Mouse (Mus musculus) kidney, adult 2 months (tissue): Measurements from ENCODE around the gene Cdkn1b. TPM values are rescaled to one million over a fixed set of nuclear protein-coding genes. Genes with fewer than 3 reads are reported as not detected.

Source experiments
- DNase-seq: peaks from one replicate; pipeline ENCODE4 v3.0.0; 2021
- H3K27ac ChIP-seq: fragments of 200-500 bp; 2 replicates; pipeline ENCODE4 v1.5.1; 2012; ENCODE audit warnings: low read depth, low read length, control low read depth, inconsistent platforms; ENCODE audit not compliant: insufficient read depth
- H3K27me3 ChIP-seq: fragments of 200-500 bp; replicated peaks from 2 replicates; pipeline ENCODE4 v1.6.1; 2012; ENCODE audit warnings: mild to moderate bottlenecking, moderate library complexity, low read length, inconsistent platforms; ENCODE audit not compliant: control insufficient read depth, insufficient read depth
- H3K36me3 ChIP-seq: fragments of 200-500 bp; 2 replicates; pipeline ENCODE4 v1.6.1; 2012; ENCODE audit warnings: mild to moderate bottlenecking, moderate library complexity, low read length, inconsistent platforms; ENCODE audit not compliant: control insufficient read depth, insufficient read depth
- H3K4me1 ChIP-seq: fragments of 200-500 bp; 2 replicates; pipeline ENCODE4 v1.6.1; 2011; ENCODE audit warnings: low read length; ENCODE audit not compliant: control insufficient read depth, insufficient read depth
- H3K4me3 ChIP-seq: fragments of 200-500 bp; 2 replicates; pipeline ENCODE4 v1.5.1; 2011; ENCODE audit warnings: mild to moderate bottlenecking, low read depth, low read length, control low read depth; ENCODE audit not compliant: insufficient read depth
- CTCF ChIP-seq: fragments of 200-500 bp; conservative IDR thresholded peaks from 2 replicates; pipeline ENCODE4 v1.5.1; 2011; ENCODE audit warnings: low read depth, mild to moderate bottlenecking, control low read depth, low read length, moderate library complexity, mixed read lengths; ENCODE audit not compliant: insufficient read depth, insufficient read length
- POLR2A ChIP-seq: fragments of 200-500 bp; IDR thresholded peaks from one replicate; pipeline ENCODE4 v1.6.1; 2011; ENCODE audit warnings: low read depth, low read length, control low read depth
- WGBS: fragments of 180-500 bp; shearing (Covaris S2); methylation state at CpG from one replicate; pipeline ENCODE4 v1.1.7; 2018; 5-methylcytosine and 5-hydroxymethylcytosine counted together
- polyA plus RNA-seq: library from polyadenylated mRNA; depleted of rRNA; stranded (reverse); fragments of >200 nt; gene quantifications from 2 replicates; pipeline ENCODE4 v1.2.3, GENCODE M21; 2012

Cdkn1b gene
- polyA plus RNA-seq, 1 experiment = 17.1 TPM

GRCm38 (mm10) chr6:134930383-134930782 lies 10.2 kb downstream of the Cdkn1b start:
- H3K36me3 ChIP-seq = no peaks in the 10 kb centered on the region
- no peak for DNase-seq
- TF ChIP-seq CTCF (no peak), POLR2A (no peak)
- peaks cover 6% of the 10 kb centered on the region; the same call in 1 of the 2 replicates for H3K4me1 ChIP-seq
- no peaks in the 10 kb centered on the region for H3K27me3 ChIP-seq
- 77% methylated on average over 7 of the region's 7 CpGs for WGBS
- no peak overlapping the region for H3K4me3 ChIP-seq
- no peak overlapping the region for H3K27ac ChIP-seq

DNA sequence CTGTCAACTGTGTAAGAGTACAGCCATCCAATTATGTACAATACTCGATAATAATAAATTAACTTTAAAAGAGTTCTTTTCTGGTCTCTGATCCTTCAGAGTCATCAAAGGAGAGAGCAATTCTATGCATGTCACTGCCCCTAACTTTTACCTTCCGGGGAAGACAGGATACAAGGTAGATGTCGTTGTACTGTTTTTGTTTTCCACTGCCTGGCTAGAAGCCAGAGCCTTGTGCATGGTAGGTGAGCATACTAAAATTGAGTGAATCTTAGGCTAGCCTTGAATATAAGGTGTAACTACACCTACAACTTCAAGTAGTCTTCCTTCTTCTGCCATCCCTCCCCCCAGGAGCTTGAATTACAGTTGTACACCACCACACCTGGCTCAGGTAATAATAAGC lies 10.9 kb downstream of the Cdkn1b start:
- Histone ChIP-seq H3K27ac (no peak overlapping the region), H3K27me3 (no peaks in the 10 kb centered on the region), H3K36me3 (no peaks in the 10 kb centered on the region), H3K4me3 (no peak overlapping the region), H3K4me1 (peaks cover 6% of the 10 kb centered on the region; the same call in 1 of the 2 replicates)
- 41% methylated on average over 3 of the region's 3 CpGs for WGBS
- TF ChIP-seq CTCF (no peak), POLR2A (no peak)
- DNase-seq = no peak

DNA sequence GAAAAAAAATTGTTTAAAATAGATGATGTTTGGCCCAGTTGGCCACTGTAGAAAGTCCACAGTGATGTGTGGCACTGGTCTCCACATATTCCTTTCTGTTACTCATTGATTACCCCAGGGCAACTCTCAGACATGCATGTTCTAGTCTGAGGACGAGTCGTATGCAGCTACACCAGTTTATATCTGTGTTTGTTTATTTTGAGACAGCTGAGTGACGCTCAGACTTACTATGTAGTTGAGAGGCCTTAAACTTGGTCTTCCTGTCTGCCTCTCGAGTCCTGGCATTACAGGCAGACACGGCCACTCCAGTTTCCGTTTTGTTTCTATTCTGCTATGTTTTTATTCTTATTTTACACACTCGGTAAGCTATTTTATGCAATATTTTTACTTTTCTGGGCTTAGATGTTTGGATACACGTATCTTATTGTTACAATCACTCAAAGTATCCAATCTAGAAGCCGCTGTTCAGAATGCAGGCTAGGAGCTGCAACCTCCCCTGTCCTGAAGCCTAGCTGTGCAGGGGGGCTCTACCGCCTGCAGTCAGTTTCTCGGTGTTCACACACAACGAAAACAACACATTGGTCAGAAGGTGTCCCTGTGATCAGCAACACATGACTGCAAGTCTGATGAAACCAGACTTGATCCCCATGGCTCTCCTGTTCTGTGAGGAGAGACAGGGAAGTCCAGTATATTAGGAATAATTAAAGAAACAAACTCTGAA lies 12.4 kb downstream of the Cdkn1b start:
- Histone ChIP-seq H3K4me1 (peaks cover 6% of the 10 kb centered on the region; the same call in 1 of the 2 replicates), H3K27ac (peak overlapping the region; percentile 69; the same call in 1 of the 2 replicates), H3K27me3 (no peaks in the 10 kb centered on the region), H3K36me3 (no peaks in the 10 kb centered on the region), H3K4me3 (no peak overlapping the region)
- TF ChIP-seq POLR2A (no peak), CTCF (no peak)
- DNase-seq = peak; percentile 31
- 18% methylated on average over 12 of the region's 12 CpGs for WGBS

DNA sequence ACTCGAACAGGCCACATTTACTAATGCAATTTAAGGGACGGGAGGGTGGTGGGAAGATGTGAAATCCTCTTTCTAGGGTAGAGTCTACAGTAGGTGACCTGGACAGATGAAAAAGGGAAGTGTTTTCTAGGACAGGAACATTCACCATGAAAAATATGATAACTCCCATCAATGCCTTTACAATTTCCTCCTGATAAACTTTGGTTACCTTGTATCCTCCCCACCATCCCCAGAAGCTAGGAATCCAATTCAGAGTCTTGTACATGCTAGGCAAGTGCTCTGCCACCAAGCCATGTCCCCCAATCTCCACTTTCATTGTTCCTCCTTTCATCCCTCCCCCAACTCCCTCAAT lies 13.0 kb downstream of the Cdkn1b start:
- Histone ChIP-seq H3K36me3 (no peaks in the 10 kb centered on the region), H3K4me3 (no peak overlapping the region), H3K27ac (no peak overlapping the region), H3K4me1 (peaks cover 6% of the 10 kb centered on the region; the same call in 1 of the 2 replicates), H3K27me3 (no peaks in the 10 kb centered on the region)
- no peak for DNase-seq
- WGBS = 23% methylated on average over 2 of the region's 2 CpGs
- TF ChIP-seq POLR2A = no peak
- no peak for TF ChIP-seq CTCF

- WGBS = 96% methylated on average over 5 of the region's 5 CpGs
- H3K4me1 ChIP-seq = peaks cover 6% of the 10 kb centered on the region; the same call in 1 of the 2 replicates
- H3K36me3 ChIP-seq = no peaks in the 10 kb centered on the region
- DNase-seq = no peak
- no peak overlapping the region for H3K4me3 ChIP-seq
- H3K27ac ChIP-seq = no peak overlapping the region
- no peaks in the 10 kb centered on the region for H3K27me3 ChIP-seq
- TF ChIP-seq CTCF = no peak
- no peak for TF ChIP-seq POLR2A
These were observed 14.1 kb downstream of the Cdkn1b start for GRCm38 (mm10) chr6:134934305-134934704.

DNA sequence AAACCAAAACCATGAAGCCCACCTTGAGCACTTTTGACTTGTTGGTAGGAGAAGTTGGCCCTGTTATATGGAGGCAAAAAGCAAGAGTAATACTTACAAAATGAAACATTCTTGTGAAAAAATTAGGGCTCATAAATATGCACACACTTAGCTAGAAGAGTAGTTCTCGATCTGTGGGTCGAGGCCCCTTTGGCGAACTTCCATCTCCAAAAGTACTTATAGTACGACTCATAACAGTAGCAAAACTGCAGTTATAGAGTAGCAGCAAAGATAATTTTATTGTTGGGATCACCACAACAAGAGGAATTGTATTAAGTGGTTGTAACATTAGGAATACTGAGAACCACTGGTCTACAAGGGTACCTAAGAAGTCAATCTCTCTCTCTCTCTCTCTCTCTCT lies 19.6 kb downstream of the Cdkn1b start:
- H3K27me3 ChIP-seq = no peaks in the 10 kb centered on the region
- no peak for DNase-seq
- 81% methylated on average over 4 of the region's 4 CpGs for WGBS
- H3K4me1 ChIP-seq = no peaks in the 10 kb centered on the region; the same call in 1 of the 2 replicates
- no peaks in the 10 kb centered on the region for H3K36me3 ChIP-seq
- no peak overlapping the region for H3K27ac ChIP-seq
- H3K4me3 ChIP-seq = no peak overlapping the region
- TF ChIP-seq POLR2A (no peak), CTCF (no peak)

DNA sequence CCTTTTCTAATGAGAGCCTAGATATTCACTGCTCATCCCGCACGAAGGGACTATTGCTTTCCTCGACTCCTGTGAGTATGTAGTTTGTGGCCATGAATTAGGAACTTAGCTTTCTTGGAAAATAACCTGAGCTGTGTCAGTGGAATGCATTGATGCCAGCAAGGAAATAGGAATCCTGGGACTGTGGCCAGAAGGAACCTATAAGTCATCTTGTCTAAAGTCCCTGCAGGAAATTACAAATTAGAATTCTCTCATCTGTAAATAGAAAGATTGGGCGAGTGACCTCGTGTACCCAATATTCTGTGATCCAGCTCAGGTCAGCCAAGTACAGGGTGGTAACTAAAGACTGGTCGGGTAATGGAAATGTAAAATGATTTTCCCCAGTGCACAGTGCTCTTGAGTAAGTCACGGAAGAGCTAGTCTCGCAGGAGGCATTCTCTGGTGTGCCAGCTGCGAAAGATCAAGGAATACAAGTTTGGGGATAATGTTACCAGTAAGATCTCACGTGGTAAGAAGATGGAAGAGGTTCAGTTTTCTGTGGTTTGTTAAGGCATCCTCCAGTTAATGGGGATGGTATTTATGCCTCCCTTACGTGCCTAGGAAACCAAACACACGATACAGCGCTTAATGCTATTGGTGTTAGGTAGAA lies 23.7 kb downstream of the Cdkn1b start:
- H3K27ac ChIP-seq = peak overlapping the region; percentile 62; the same call in 1 of the 2 replicates
- DNase-seq = peak; percentile 69
- no peaks in the 10 kb centered on the region for H3K27me3 ChIP-seq
- H3K4me1 ChIP-seq = no peaks in the 10 kb centered on the region; the same call in 1 of the 2 replicates
- H3K4me3 ChIP-seq = no peak overlapping the region
- no peak for TF ChIP-seq CTCF
- no peak for TF ChIP-seq POLR2A
- H3K36me3 ChIP-seq = no peaks in the 10 kb centered on the region
- WGBS = 48% methylated on average over 13 of the region's 13 CpGs
